Mouse (Mus musculus): Measurements from ENCODE around the gene Wsb1. TPM values are rescaled to one million over a fixed set of nuclear protein-coding genes. Genes with fewer than 3 reads are reported as not detected.

Gene Wsb1
- total RNA-seq, 2 experiments from 2014 or later: 54.0 to 84.7 TPM

GRCm38 (mm10) chr11:79222661-79223060 is 31.8 kb downstream of the Wsb1 start:
- intact Hi-C loops (cut with DNase I): no loop called here
- DNase-seq (ENCODE audit: low spot score in 2 of 2): no peak

- DNase-seq (ENCODE audit: low spot score in 2 of 2): no peak
- intact Hi-C loops (cut with DNase I): no loop called here
Observed at GRCm38 (mm10) chr11:79221641-79222040, 32.8 kb downstream of the Wsb1 start.

- intact Hi-C loops (cut with DNase I): no loop called here
- no peak for DNase-seq (ENCODE audit: low spot score in 2 of 2)
Observed at GRCm38 (mm10) chr11:79218936-79219626, 35.4 kb downstream of the Wsb1 start.

GRCm38 (mm10) chr11:79218061-79218460 is 36.4 kb downstream of the Wsb1 start:
- no peak for DNase-seq (ENCODE audit: low spot score in 2 of 2)
- intact Hi-C loops (cut with DNase I): no loop called here

- intact Hi-C loops (cut with DNase I): no loop called here
- no peak for DNase-seq (ENCODE audit: low spot score in 2 of 2)
Observed at GRCm38 (mm10) chr11:79217133-79217532, 37.3 kb downstream of the Wsb1 start.

GRCm38 (mm10) chr11:79215539-79215938 is 38.9 kb downstream of the Wsb1 start:
- intact Hi-C loops (cut with DNase I): no loop called here
- no peak for DNase-seq (ENCODE audit: low spot score in 2 of 2)

- DNase-seq (ENCODE audit: low spot score in 2 of 2): peak; percentile 83 to 89
- intact Hi-C loops (cut with DNase I): loop anchor here (1.0 kb wide), 1 partner anchor 184 kb away; no protein-coding TSS in a partner anchor
Observed at GRCm38 (mm10) chr11:79214015-79214418, 40.5 kb downstream of the Wsb1 start.

GRCm38 (mm10) chr11:79209882-79210471 is 44.5 kb downstream of the Wsb1 start:
- intact Hi-C loops (cut with DNase I): loop anchor here (5.0 kb wide), 1 partner anchor 48 kb away; no protein-coding TSS in a partner anchor
- DNase-seq (ENCODE audit: low spot score in 2 of 2): no peak

GRCm38 (mm10) chr11:79209113-79209512 is 45.4 kb downstream of the Wsb1 start:
- no peak for DNase-seq (ENCODE audit: low spot score in 2 of 2)

GRCm38 (mm10) chr11:79208462-79208861 is 46.0 kb downstream of the Wsb1 start:
- intact Hi-C loops (cut with DNase I): loop anchor here (5.0 kb wide), 1 partner anchor 46 kb away; no protein-coding TSS in a partner anchor
- DNase-seq (ENCODE audit: low spot score in 2 of 2): no peak

More at GRCm38 (mm10) chr11:79209113-79209512, 45.4 kb downstream of the Wsb1 start:
- intact Hi-C loops (cut with DNase I): loop anchor here (5.0 kb wide), 1 partner anchor 47 kb away; no protein-coding TSS in a partner anchor

- intact Hi-C loops (cut with DNase I): loop anchor here (5.0 kb wide), 1 partner anchor 45 kb away; no protein-coding TSS in a partner anchor
- DNase-seq (ENCODE audit: low spot score in 2 of 2): no peak
Observed at GRCm38 (mm10) chr11:79207691-79208090, 46.8 kb downstream of the Wsb1 start.

GRCm38 (mm10) chr11:79204444-79204843 is 50.0 kb downstream of the Wsb1 start:
- no peak for DNase-seq (ENCODE audit: low spot score in 2 of 2)
- intact Hi-C loops (cut with DNase I): no loop called here

GRCm38 (mm10) chr11:79200502-79200901 is 54.0 kb downstream of the Wsb1 start:
- intact Hi-C loops (cut with DNase I): no loop called here
- DNase-seq (ENCODE audit: low spot score in 2 of 2): no peak

- DNase-seq (ENCODE audit: low spot score in 2 of 2): no peak
- intact Hi-C loops (cut with DNase I): no loop called here
Observed at GRCm38 (mm10) chr11:79198562-79198961, 55.9 kb downstream of the Wsb1 start.

- intact Hi-C loops (cut with DNase I): no loop called here
Observed at GRCm38 (mm10) chr11:79197846-79198235, 56.6 kb downstream of the Wsb1 start.

GRCm38 (mm10) chr11:79196876-79197845 is 57.3 kb downstream of the Wsb1 start:
- intact Hi-C loops (cut with DNase I): no loop called here
- DNase-seq (ENCODE audit: low spot score in 2 of 2): no peak

More at GRCm38 (mm10) chr11:79197846-79198235, 56.6 kb downstream of the Wsb1 start:
- DNase-seq (ENCODE audit: low spot score in 2 of 2): no peak

- intact Hi-C loops (cut with DNase I): no loop called here
- DNase-seq (ENCODE audit: low spot score in 2 of 2): no peak
Observed at GRCm38 (mm10) chr11:79196196-79196869, 58.1 kb downstream of the Wsb1 start.

GRCm38 (mm10) chr11:79192176-79192575 is 62.3 kb downstream of the Wsb1 start:
- intact Hi-C loops (cut with DNase I): loop anchor here (5.0 kb wide), 1 partner anchor 160 kb away; no protein-coding TSS in a partner anchor
- DNase-seq (ENCODE audit: low spot score in 2 of 2): no peak

GRCm38 (mm10) chr11:79191214-79191613 is 63.3 kb downstream of the Wsb1 start:
- intact Hi-C loops (cut with DNase I): loop anchor here (5.0 kb wide), 1 partner anchor 159 kb away; no protein-coding TSS in a partner anchor
- peak; percentile 30 to 49 for DNase-seq (ENCODE audit: low spot score in 2 of 2)
